Mouse (Mus musculus): ENCODE results near the gene Rbm39.
"Not testable (repeated sequence)": the region's sequence is repeated elsewhere in the genome, so short reads cannot be mapped to it uniquely, and the experiment has no call there.

Rbm39 gene

DNA sequence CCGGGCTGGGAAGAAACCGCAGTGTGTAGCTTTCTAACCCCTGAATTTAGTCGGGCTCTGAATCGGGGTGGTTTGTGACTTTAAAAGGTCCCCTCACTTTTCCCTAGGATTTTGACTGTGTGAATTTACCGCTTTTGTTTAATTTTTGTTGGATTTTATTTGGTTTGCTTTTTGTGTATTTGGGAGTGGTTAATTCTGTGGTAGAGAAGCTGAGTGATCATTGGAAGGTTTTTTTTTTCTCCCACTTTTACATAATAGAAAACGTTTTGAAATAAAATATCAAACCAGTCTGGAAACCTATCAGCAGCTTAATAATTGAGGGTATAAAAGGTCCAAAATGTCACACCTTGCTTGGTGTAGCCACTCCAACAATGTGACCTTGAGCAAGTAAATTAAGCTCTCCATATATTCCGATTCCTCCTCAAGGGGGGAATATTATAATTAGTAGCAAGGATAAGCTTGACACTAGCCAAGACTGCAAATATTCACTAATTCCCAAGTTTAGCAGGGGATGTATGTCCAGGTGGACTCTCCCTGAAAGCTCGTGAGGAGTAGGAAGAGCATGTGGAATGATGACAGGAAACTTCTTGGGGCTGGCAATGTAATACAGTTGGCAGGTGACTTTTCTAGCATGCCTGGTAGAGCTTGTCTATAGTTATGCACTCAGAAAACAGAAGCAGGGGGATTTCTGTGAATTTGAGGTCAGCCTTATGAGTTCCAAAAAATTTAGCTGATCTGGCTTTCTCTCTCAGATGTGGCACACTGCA lies 969 bp upstream of the Rbm39 start:
- in situ Hi-C loops (cut with MboI, MseI): no loop called here

DNA sequence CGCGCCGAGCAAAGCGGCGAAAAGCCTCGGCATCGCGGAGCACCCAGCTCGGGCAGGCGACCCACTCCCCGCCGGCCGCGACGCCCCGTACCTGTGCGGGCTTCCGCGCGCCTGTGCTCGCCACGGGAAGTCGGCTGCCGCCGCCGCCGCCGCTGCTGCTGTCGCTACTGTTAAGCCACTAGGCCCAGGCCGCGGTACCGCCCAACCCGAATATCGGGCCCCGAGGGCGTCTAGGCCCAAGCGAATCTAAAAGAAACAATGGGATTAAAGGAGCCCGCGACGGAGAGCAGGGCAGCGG lies 293 bp downstream of the Rbm39 start:
- in situ Hi-C loops (cut with MboI, MseI): no loop called here

DNA sequence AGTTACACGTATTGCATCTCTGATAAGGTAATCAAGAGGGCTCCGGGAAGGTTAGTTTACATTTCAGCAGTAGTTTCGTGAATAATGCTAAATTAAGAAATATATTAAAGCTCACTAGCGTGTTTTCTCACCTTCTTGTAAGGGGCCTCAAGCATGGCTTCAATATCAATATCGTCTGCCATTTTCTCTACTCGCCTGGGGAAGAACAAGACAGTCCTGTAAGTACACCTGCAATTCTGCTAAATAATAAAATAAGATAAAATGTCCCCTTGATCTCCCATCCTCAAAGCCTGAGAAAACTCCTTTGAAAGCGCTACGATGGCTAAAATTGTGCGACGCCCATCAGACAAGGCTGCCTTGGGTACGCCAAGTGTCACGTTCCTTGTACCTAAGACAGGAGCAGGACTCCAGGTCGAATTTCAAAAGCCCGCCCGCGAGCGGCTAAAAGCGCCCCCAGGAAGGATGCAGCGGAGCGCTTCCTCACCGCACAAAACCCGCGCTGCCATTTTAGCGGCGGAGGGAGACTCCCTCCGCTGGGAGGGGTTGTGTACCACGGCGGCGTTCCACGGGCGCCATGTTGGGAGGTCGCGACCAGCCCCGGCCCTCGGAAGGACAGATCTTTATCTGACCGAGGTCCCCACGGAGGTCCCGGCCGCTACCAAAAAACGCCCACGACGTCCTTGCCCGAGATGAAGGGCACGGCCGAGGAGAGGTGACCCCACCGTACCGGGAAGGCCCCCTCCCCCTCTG lies 817 bp downstream of the Rbm39 start:
- in situ Hi-C loops (cut with MboI, MseI): no loop called here

DNA sequence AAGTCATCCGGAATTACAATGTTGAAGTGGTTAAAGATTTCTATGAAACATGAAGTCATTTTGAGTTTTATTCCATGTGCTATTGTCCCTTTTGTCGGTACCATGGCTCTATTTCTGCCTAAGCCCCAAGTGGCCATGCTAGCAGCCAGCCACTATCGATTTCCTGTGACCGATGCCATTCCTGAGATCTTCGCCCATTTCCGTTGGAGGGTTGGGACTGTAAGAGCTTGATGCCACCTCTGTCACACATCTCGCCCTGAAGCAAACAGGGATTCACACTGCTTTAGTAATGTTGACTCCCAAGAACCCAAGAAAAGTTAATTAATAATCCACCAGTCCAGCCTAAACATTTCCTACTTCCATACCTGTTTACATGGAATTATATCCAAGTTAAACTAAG lies 2.4 kb downstream of the Rbm39 start:
- in situ Hi-C loops (cut with MboI, MseI): no loop called here

DNA sequence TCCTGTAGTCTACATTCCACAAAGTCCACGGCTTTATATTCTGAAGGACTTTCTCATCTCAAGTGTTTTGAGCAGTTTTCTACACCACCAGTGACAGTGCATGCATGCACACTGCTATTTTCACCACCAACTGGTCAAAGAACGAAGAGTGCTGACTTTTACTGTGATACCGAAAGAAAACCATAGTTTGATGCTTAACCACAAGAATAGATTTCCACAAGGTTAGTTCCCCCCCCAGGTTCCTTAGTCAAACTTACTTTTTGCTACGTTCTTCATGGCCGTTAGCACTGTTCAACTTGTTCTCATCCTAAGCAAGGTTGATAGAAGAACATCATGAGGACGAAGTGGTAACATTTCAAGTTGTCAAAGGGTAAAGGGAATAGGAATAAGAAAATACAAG lies 3.0 kb downstream of the Rbm39 start:
- in situ Hi-C loops (cut with MboI, MseI): no loop called here

DNA sequence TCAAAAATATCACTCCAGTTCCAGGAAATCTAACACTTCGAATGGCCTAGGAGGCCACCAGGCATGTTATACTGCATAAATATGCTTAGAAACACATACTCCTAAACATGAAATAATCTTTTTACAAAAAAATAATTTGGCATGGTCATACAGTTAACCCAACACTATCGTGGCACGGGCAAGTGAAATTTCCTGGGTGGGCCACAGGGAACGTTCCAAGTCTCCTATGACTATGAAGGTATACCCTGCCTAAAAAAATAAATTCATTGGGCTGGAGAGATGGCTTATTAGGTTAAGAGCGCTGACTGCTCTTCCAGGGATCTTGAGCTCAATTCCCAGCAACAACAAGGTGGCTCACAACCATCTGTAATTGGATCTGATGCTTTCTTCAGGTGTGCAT lies 13.5 kb downstream of the Rbm39 start:
- in situ Hi-C loops (cut with MboI, MseI): no loop called here

DNA sequence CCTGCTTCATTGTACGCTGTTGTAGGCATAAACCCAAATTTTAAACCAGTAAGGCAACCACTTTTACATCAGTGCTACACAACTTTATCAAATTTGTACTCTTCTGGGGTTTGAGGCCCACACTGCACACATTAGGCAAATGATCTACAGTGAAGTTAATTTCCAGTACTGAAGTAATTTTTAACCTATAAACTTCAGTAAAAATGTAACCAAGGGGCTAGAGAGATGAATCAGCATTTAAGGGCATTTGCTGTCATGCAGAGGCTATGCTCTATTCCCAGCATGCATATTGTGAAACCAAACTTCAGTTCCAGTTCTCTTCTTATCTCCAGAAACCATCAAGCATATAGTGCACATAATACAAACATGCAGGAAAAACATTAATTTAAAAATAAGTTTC lies 14.6 kb downstream of the Rbm39 start:
- in situ Hi-C loops (cut with MboI, MseI): no loop called here

DNA sequence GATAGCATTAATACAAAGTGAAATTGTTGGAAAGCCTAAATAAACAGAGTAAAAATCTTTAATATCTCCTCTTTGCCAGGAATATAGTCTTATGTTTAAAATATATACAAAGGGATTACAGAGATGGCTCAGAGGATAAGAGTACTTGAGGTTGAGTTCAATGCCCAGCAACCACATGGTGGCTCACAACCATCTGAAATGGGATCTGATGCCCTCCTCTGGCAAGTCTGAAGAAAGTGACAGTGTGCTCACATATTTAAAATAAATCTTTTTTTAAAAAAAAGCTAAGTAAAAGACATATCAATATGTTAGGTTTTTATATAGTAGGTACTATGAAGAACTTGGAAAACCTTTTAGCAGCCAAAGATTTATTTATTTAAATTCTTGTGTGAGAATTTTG lies 28.5 kb downstream of the Rbm39 start:
- in situ Hi-C loops (cut with MboI, MseI): no loop called here

DNA sequence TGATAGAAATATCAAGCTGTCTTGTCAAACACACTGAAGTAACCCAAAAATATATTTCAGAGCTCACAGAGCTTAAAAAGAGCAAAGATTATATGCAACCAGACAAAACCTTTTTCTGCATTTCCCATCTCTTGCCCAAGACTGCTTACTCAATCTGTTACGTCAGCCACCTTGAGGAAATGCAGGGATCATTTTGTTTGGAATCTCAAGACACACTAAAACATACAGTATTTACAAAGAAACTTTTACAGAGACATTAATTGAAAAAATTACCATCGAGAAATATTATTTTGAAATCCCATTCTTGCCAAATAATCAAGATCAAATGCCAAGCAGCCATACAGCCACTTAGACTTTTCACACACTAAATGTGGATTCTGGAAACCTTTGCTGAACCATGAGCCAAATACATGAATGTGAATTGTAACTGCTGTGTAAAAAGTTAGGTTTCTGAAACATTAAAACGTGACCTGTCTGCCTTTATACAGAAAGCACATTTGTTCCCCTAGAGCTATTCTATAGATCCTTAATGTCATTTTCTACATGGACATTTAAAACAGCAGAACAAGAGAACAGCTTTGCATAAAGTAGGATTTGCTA lies 32.6 kb downstream of the Rbm39 start:
- in situ Hi-C loops (cut with MboI, MseI): loop anchor here (25.0 kb wide), 1 partner anchor 1260 kb away; the partner anchor contains the start of gene Eif2s2

DNA sequence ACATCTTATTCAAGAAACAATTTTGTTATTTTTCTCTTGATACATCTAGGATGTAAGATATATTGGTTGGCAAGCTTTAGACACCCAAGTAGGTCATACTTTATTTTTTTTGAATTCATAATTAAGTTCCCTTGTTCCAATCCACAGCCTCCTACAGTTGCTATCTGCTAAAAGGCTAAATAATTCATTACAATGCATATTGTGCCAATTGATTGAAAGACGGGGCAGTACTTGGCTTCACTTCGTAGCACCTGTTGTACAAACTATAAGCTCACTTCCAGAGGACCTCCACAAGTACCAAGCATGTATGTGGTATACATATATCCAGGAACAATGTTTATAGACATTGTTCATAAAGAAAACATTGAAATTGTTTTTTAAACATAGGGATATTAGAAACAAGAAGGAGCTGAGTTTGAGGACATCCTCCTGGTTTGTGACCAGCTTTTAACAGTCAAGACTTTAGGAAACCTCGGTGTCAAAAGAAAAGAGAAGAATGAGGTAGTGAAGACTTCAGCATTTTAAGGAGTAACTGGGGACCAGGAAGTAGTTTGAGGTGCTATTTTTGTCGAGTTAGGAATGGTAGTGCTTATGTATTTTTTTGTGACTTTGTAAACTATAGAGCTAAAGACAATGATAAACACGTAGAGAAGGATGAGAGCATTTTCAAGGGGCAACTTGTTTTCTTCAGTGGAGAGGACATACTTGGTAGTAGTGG lies 33.6 kb downstream of the Rbm39 start:
- in situ Hi-C loops (cut with MboI, MseI): loop anchor here (25.0 kb wide), 1 partner anchor 1259 kb away; the partner anchor contains the start of gene Eif2s2

DNA sequence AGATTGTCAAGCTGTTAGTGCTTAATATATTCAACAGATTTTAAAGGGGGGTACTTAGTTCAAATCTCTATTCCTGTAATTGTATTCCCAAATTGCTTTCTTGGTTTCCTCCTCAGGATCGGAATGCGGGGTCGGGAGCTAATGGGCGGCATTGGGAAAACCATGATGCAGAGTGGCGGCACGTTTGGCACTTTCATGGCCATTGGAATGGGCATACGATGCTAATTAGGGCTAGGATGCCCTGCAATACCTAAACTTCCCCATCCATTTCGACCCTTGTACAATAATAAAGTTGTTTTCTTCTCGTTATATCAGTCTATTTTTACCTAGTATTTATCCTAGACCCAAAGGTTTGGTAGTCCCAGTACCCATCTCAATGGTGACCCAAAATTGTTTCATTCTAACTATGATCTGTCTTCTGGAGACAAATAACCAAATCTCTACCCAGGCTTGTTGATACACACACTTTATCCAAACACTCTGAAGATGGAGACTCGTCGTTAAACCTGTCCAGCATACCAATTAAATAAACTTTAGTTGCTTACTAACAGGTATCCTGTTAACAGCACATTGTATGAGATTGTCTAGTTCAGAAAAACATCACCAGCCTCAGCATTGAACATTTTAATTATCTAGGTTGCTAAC lies 34.4 kb downstream of the Rbm39 start:
- in situ Hi-C loops (cut with MboI, MseI): loop anchor here (25.0 kb wide), 1 partner anchor 1258 kb away; the partner anchor contains the start of gene Eif2s2

DNA sequence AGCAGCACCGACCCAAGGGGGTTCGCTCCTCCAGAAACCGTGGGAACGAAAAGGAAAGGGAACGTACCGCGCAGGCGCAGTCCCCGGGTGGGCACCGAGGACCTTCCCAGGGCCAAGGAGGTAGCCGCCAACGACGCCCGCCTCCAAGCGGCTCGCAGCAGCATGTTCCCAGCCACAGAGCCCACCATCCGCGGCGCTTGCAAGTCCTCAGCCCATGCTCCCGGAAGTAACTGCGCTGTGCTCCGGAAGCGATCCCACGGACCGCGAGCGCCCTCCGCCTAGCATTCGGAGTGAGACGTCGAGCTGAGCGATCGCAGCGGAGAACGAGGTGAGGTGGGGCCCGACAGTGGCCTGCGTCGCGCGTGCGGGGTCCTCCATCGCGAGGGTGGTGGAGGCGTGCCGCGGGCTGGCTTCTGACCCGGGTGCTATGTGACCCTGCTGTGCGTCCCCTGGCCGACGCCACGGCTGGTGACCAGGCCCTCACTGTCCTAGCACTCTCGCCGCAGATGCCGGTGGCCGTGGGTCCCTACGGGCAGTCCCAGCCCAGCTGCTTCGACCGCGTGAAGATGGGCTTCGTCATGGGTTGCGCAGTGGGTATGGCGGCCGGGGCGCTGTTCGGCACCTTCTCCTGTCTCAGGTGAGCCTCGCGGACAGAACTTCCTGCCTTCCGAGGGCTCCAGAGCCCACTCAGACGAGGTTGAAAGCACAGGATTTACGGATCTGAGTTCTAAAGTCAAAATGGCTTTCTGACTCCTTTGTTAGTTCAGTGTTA lies 35.9 kb downstream of the Rbm39 start, which contains the start of the genes Romo1 and Nfs1:
Gene Romo1 (plus strand): TSS at position 87 of the 772 bp plus-strand sequence.
Gene Nfs1 (minus strand): TSS at position 234 of the 772 bp plus-strand sequence.
- in situ Hi-C loops (cut with MboI, MseI): loop anchor here (25.0 kb wide), 1 partner anchor 1257 kb away; the partner anchor contains the start of gene Eif2s2

DNA sequence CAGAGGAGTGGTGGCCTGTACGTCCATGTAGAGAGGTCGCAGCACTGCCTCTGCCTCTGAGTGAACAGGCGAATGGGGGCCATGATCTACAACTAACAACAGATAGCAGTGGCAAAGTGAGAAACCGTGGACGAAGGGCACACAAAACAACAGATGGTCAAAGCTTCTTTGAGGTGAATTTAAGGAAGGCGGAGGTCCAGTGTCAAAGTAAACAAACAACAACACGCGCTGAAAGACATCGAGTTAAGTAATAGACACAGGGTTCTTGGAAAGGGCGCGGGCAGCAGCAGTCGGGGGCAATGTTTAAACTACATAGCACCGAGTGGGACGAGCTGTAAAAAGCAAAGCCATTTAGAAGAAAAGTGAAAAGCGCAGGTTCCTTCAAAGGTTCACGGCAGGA lies 36.7 kb downstream of the Rbm39 start:
- in situ Hi-C loops (cut with MboI, MseI): loop anchor here (25.0 kb wide), 1 partner anchor 1256 kb away; the partner anchor contains the start of gene Eif2s2

DNA sequence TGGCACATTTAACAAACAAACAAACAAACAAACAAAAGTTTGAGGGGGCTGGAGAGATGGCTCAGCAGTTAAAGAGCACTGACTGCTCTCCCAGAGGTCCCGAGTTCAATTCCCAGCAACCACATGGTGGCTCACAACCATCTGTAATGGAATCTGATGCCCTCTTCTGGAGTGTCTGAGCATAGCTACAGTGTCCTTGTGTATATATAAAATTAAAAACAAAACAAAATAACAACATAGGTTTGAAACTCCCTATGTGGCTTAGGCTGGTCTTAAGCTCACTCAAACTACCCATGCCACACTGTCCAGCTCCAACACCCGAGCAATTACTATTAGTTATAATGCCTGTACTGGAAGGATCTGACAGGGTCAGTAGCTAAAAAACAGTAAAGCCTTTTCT lies 37.2 kb downstream of the Rbm39 start:
- in situ Hi-C loops (cut with MboI, MseI): loop anchor here (25.0 kb wide), 1 partner anchor 1256 kb away; the partner anchor contains the start of gene Eif2s2

DNA sequence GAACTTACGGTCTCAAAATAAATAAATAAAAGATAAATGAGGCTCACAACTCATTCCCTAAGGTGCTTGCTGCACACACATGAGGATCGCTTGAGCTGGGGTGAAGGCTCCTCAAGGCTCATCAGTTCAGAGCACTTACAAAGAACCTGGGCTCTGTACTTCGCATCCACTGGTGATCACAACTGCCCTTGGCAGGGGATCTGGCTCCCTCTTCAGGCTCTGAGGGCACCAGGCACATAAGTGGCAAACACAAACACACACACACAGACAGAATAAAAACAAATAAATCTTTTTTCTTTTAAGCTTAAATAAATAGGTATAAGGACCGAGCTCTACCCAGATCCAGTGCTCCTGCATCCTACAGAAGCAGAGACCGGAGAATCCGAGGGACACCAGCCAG lies 44.3 kb downstream of the Rbm39 start:
- in situ Hi-C loops (cut with MboI, MseI): loop anchor here (25.0 kb wide), 1 partner anchor 1248 kb away; the partner anchor contains the start of gene Eif2s2

DNA sequence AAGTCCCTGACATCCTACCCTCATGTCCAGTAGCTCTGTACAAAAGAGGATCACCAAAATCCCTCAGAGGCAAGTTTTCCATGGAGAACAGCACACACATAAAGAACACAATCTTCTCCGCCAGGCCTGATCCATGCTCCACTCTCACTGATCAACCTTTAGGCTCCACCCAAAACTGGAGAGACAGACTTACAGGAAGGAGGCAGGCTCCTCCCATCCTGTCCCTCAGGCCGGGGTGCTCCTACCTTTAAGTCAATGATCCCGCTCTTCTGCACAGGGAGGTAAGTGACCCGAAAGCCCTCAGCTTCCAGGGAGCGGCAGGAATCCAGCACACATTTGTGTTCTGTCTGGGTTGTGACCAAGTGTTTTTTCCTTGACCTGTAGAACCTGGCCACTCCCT lies 45.9 kb downstream of the Rbm39 start:
- in situ Hi-C loops (cut with MboI, MseI): loop anchor here (25.0 kb wide), 1 partner anchor 1247 kb away; the partner anchor contains the start of gene Eif2s2

DNA sequence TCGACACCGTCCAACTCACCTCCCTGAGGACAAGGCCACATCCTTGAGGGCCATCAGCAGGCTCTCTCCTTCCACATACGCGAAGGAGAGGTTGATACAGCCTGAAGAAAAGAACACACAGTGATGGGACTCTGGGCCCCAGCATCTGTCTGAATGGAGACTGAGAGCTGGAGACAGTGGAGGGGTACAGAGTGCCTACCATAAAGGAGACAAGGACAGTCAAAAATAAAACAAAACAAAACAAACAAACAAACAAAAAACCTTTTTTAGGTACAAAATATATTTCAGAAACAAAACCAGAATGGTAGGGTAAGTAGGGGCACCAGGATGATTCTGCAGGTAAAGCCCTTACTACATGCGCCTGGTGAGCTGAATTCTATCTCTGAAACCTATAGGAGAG lies 53.0 kb downstream of the Rbm39 start, which contains the start of gene Gm28036:
Gene Gm28036 (minus strand): TSS at position 101 of the 400 bp plus-strand sequence.
- in situ Hi-C loops (cut with MboI, MseI): loop anchor here (25.0 kb wide), 1 partner anchor 1240 kb away; the partner anchor contains the start of gene Eif2s2

DNA sequence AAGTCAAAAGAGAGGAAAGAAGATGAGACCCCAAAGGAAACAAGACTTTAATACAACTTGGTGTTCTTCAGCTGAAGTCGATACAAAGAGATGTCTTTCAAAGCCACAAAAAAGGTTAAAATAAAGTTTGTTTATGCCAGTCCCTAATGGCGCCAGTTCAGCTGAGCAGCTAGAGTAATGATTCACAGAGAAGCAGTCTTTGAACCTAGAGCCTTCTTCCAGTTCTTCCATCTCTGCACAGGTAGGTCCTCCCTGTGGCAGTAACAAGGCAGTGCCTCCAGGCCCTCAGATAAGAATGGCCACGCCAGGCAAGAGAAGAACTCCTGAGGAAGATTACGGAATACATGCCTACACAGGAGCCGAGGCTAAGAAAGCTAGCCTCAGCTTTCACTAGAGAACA lies 56.3 kb downstream of the Rbm39 start:
- in situ Hi-C loops (cut with MboI, MseI): no loop called here

DNA sequence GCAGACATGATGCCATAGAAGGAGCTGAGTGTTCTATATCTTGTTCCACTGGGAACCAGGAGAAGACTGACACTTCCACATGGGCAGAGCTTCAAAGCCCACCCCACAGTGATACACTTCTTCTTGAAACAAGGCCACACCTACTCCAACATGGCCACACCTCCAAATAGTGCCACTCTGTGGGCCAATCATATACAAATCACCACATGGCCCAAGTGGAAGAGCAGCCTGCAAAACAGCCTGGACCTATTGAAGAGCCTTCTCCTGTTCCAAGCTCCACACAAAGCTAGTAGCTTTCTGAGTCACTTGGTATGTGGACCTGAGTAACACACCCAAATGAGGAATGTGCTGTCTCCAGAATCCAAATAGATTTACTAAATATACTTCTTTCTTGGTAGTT lies 60.5 kb downstream of the Rbm39 start:
- in situ Hi-C loops (cut with MboI, MseI): no loop called here

DNA sequence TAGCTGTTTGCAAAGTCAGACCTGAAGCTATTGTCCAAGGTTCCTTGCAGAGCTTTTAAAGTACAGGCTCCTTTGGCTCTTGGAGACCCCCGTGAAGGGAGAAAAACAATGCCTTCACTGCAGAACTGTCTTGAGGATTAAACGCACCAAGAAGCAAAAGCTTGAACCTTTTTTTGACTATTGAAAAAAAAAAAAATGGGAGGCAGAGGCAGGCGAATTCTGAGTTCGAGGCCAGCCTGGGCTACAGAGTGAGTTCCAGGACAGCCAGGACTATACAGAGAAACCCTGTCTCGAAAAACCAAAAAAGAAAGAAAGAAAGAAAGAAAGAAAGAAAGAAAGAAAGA lies 68.0 kb downstream of the Rbm39 start:
- in situ Hi-C loops (cut with MboI, MseI): not testable (repeated sequence)

Measured in regulatory T cell (primary cell).